Mouse (Mus musculus): ENCODE measurements at regions not wholly inside any gene's neighbourhood (a gene's known extent, or its start where the extent isn't known, plus 50 kb on each side); places are given as distances from the start of the nearest gene placed in this dataset.
A peak's percentile ranks its signal among the peaks of the same experiment; 100 is the strongest.

DNA sequence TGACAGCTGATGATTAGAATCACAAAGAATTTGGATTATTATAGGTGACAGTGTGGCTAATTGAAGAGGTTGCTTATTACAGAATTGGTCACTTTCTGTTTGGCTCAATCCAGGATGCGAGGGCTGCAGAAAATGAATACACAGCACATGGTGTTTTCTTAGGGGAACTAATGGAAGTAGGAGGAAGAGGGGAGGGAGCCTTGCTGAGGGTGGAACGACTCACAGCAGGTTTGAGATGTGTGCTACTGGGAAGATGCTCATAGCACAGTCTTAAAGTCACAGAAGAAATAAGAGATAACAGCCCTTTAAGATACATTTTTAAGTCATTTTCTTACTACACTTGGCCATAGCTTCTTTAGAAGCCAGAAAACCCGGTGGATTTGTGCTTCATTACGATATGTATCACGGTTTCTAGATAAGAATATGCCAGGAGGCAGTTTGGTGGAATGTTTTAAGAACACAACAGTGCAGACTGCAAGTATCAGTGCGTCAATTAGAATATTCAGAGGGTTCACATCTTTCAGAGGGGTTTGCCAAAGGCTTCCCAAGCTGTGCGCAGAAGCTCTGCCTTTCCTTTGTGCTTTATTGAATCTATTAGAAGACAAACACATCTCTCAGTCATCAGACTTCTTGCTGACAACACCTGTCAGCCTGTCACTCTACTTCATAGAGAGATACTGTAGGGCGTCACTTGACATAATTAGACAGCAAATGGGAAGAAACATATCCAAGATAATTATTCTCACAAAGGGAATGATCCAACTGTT lies 853.7 kb downstream of the Otol1 start:
- no peak for DNase-seq

DNA sequence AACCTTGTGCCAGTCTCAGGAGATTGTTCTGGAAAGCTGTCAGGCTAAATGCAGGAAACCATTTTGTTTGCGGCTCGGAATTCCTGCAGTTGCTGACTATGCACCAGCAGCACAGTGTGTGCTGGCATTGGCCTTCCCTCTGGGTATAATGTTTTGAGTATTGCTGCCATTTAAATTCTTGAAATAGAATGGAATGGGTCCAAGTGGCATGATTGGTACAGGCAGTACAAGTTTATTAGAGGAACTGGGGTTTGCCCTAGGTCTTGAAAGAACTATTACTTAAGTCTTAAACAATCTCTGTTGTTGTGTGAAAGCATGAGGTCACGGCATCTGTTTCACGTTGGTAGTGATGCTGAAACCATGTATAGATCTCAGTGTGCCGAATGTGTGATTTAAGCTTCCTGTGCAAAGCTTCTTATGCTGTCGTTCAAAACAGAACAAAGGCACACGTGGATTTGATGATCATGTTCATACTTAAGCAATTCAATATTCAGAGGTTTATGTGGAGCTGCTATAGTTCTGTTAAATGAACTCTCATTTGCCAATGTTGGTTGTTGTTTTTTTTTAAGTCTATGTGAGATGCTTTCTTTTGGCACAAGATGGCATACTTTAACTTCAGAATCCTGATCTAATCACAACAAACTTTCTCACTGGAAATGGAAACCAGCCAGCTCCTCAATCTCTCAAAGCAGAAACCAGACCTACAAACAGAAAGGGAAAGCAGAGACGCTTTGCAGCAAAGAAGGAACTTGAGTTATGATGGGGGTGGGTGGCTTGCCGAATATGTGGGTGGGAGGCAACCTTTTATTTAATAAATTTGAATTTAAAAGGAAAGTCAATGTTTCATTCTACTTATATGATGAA lies 866.5 kb downstream of the Otol1 start:
- DNase-seq, result peak; percentile 32 to 43

DNA sequence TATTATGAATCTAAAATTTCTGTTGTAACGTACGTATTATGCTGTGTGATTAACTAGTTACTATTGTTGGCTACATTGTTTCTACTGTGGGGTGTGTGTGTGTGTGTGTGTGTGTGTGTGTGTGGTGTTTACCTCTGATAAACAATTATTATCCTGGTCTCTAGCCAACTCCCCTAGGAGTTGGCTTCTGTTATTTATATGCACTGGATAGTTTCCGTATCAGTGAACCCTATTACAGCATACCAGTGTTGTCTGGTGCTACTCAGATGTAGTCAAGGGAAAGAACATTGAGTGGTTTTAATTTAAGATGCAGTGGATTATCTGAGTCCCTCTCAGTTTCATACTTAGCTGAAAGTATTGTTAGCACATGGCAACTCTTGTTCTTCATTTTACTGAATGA lies 867.2 kb downstream of the Otol1 start:
- DNase-seq, result peak; percentile 65 to 72

Data from cerebellum, postnatal 14 days (tissue).